ENCODE assay signal across 20 mouse cellular contexts in the genomic region with DNA sequence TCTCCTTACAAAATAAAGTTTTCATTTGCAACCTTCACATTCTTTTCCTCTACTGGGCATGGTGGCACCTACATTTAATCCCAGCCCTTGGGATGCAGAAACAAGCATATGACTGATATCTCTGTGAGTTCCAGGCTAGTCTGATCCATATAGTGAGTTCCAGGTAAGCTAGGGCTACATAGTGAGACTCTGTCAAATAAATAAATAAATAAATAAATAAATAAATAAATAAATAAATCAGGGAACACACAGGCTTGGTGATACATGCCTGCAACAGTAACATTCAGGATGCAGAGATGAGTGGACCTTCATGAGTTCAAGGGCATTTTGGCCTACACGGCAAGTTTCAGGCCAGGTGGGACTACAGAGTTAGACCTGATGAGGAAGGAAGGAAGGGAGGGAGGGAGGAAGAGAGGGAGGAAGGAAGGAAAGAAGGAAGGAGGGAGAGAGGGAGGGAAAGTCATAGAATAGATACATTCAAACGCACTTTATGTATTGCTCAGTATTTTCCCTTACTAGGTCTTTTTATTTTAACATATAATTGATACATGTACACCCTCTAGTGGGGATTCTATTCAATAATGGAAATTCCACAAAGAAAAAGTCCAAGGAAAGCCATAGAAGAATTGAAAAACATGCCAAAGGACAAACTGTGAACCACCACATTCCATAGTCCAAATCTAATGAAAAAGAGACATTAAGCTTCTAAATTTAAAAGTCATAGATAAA. TPM values are rescaled to one million over a fixed set of nuclear protein-coding genes. Genes with fewer than 3 reads are reported as not detected.
DNase-seq lines count a peak whose midpoint lies in the region; ATAC-seq and TF ChIP-seq lines count a peak whose summit lies in the region.
"Had no signal": no experiment of that assay in that cellular context is flagged by ENCODE, and none has a peak within 500 bp of the region (broad histone marks: within the 10 kb centered on the region; RNA-seq: fewer than 3 reads in every experiment).

No protein-coding gene starts in this region.

- H3K27me3 ChIP-seq in heart, adult 2 months (ENCODE audit: control insufficient read depth, insufficient read depth, low read length): no peaks in the 10 kb centered on the region
- H3K27me3 ChIP-seq in lung, embryonic 14.5 days (ENCODE audit: insufficient read depth, low read length): peaks cover 14% of the 10 kb centered on the region
- no peaks in the 10 kb centered on the region for H3K27me3 ChIP-seq in CH12.LX (replicated peaks)

- no peak for TF ChIP-seq POLR2A in heart, adult 2 months (IDR thresholded peaks at IDR 0.05; ENCODE audit: insufficient read depth, low read depth, low read length)
- TF ChIP-seq POLR2A in lung, adult 2 months (IDR thresholded peaks at IDR 0.05; ENCODE audit: borderline replicate concordance, extremely low read depth, low read depth, low read length): no peak
- no peak for TF ChIP-seq POLR2A in CH12.LX (IDR thresholded peaks at IDR 0.05; ENCODE audit: low read depth, low read length)
- TF ChIP-seq POLR2A in brain, embryonic 14.5 days (IDR thresholded peaks at IDR 0.05; ENCODE audit: borderline replicate concordance, extremely low read depth, insufficient read depth, insufficient read length, poor library complexity, severe bottlenecking): no peak

- H3K4me3 ChIP-seq in heart, adult 2 months: no peak overlapping the region
- H3K4me3 ChIP-seq in lung, embryonic 14.5 days (ENCODE audit: low read depth, low read length): no peak overlapping the region
- no peak overlapping the region for H3K4me3 ChIP-seq in lung, adult 2 months (replicated peaks; ENCODE audit: extremely low read depth, low read depth, low read length)
- no peak overlapping the region for H3K4me3 ChIP-seq in CH12.LX (replicated peaks in 1 of 3; ENCODE audit: low read depth in 2 of 3, low read length in 2 of 3, poor library complexity in 1 of 3)
- H3K4me3 ChIP-seq: embryonic facial prominence, embryonic 15.5 days; heart, embryonic 13.5 days; limb, embryonic 12.5 days had no signal

- peak; percentile 48 for TF ChIP-seq CTCF in heart, adult 2 months (IDR thresholded peaks at IDR 0.05)
- TF ChIP-seq CTCF in lung, embryonic 14.5 days (IDR thresholded peaks at IDR 0.05; ENCODE audit: low read depth): no peak
- no peak for TF ChIP-seq CTCF in lung, adult 2 months (IDR thresholded peaks at IDR 0.05; ENCODE audit: insufficient read depth, low read length)
- peak in 1 of 2 experiments; percentile 36; a peak in 2 of 4 replicates for TF ChIP-seq CTCF in CH12.LX (conservative IDR thresholded peaks at IDR 0.05 in 1 of 2, IDR thresholded peaks at IDR 0.05 in 1 of 2; ENCODE audit: low read depth in 2 of 2, low read length in 2 of 2)
- no peak for TF ChIP-seq CTCF in brain, embryonic 14.5 days (IDR thresholded peaks at IDR 0.05; ENCODE audit: borderline replicate concordance, extremely low read depth, insufficient read depth, insufficient read length)

- 69% methylated on average over 2 of the region's 2 CpGs for WGBS in heart, adult 2 months
- 72% methylated on average over 2 of the region's 2 CpGs for WGBS in lung, embryonic 14.5 days
- 73% methylated on average over 2 of the region's 2 CpGs for WGBS in lung, adult 2 months

- no peak overlapping the region for H3K9ac ChIP-seq in heart, adult 2 months (ENCODE audit: low read depth, low read length)
- no peak overlapping the region for H3K9ac ChIP-seq in lung, embryonic 14.5 days
- H3K9ac ChIP-seq in CH12.LX (ENCODE audit: insufficient read depth, low read depth): no peak overlapping the region
- H3K9ac ChIP-seq: embryonic facial prominence, embryonic 15.5 days; heart, embryonic 13.5 days; limb, embryonic 12.5 days had no signal

- dilution Hi-C loops in CH12.LX (cut with MboI; ENCODE audit: extremely low pct_ligation_motif_present, extremely low pct_unique_long_range_greater_than_20kb, low sequenced_read_pairs): no loop called here

- no peaks in the 10 kb centered on the region for H3K79me2 ChIP-seq in heart, adult 2 months (replicated peaks; ENCODE audit: control insufficient read depth, insufficient read depth, low read length)
- no peaks in the 10 kb centered on the region for H3K79me2 ChIP-seq in CH12.LX (replicated peaks; ENCODE audit: control insufficient read depth, extremely low read depth, insufficient read depth, poor library complexity, severe bottlenecking)

- H3K4me2 ChIP-seq in lung, embryonic 14.5 days: no peak overlapping the region
- H3K4me2 ChIP-seq in CH12.LX (ENCODE audit: insufficient read depth, low read depth, poor library complexity, severe bottlenecking): no peak overlapping the region
- H3K4me2 ChIP-seq: embryonic facial prominence, embryonic 15.5 days; heart, embryonic 13.5 days; limb, embryonic 12.5 days had no signal

- TF ChIP-seq RAD21 in CH12.LX (IDR thresholded peaks at IDR 0.05; ENCODE audit: low read depth, low read length): peak; percentile 54

- H3K4me1 ChIP-seq in heart, adult 2 months (ENCODE audit: control insufficient read depth, insufficient read depth, low read length): no peaks in the 10 kb centered on the region
- H3K4me1 ChIP-seq in lung, embryonic 14.5 days (ENCODE audit: insufficient read depth): no peaks in the 10 kb centered on the region
- H3K4me1 ChIP-seq in lung, adult 2 months (ENCODE audit: control insufficient read depth, insufficient read depth, low read length): no peaks in the 10 kb centered on the region
- H3K4me1 ChIP-seq in CH12.LX (ENCODE audit: control insufficient read depth in 1 of 2, insufficient read depth in 2 of 2): no peaks in the 10 kb centered on the region
- H3K4me1 ChIP-seq: embryonic facial prominence, embryonic 15.5 days; heart, embryonic 13.5 days; limb, embryonic 12.5 days had no signal

- DNase-seq in heart, adult 2 months: no peak
- DNase-seq in heart, adult 8-10 months (ENCODE audit: low spot score): no peak
- DNase-seq in lung, embryonic 14.5 days: peak; percentile 40
- no peak for DNase-seq in lung, adult 2 months
- no peak for DNase-seq in CH12.LX (ENCODE audit: extremely low read depth)
- peak; percentile 29 for DNase-seq in brain, embryonic 14.5 days (ENCODE audit: low read depth)
- DNase-seq in embryo, embryonic 11 days: no peak
- no peak for DNase-seq in cerebellum, adult 9-11 months
- DNase-seq: gastrocnemius, postnatal 14 days; heart, postnatal 4 days; kidney, adult 8-10 months; thymus, postnatal 25 days had no signal

- H3K27ac ChIP-seq in heart, adult 2 months: no peak overlapping the region
- H3K27ac ChIP-seq in lung, embryonic 14.5 days (ENCODE audit: low read depth): no peak overlapping the region
- H3K27ac ChIP-seq in CH12.LX (ENCODE audit: insufficient read depth, low read depth): no peak overlapping the region
- H3K27ac ChIP-seq: embryonic facial prominence, embryonic 15.5 days; heart, embryonic 13.5 days; limb, embryonic 12.5 days; macrophage had no signal

- intact Hi-C loops in heart, adult 2 months (cut with DNase I): loop anchor here (5.0 kb wide), 1 partner anchor 936 kb away; no protein-coding TSS in a partner anchor

- no peaks in the 10 kb centered on the region for H3K36me3 ChIP-seq in heart, adult 2 months (ENCODE audit: control insufficient read depth, insufficient read depth, low read length)
- H3K36me3 ChIP-seq in lung, embryonic 14.5 days (ENCODE audit: insufficient read depth): no peaks in the 10 kb centered on the region
- H3K36me3 ChIP-seq in CH12.LX (replicated peaks in 1 of 2; ENCODE audit: control insufficient read depth in 1 of 2, insufficient read depth in 1 of 2, low read length in 1 of 2): no peaks in the 10 kb centered on the region
- H3K36me3 ChIP-seq: embryonic facial prominence, embryonic 15.5 days; heart, embryonic 13.5 days; limb, embryonic 12.5 days had no signal

- TF ChIP-seq EP300 in heart, adult 2 months (IDR thresholded peaks at IDR 0.05; ENCODE audit: insufficient read depth, low read depth, low read length): no peak
- TF ChIP-seq EP300 in CH12.LX (IDR thresholded peaks at IDR 0.05; ENCODE audit: low read length): no peak

- no peaks in the 10 kb centered on the region for H3K9me3 ChIP-seq in lung, embryonic 14.5 days (ENCODE audit: low read depth, low read length)
- peaks cover 4% of the 10 kb centered on the region for H3K9me3 ChIP-seq in CH12.LX (replicated peaks; ENCODE audit: low read length)
- H3K9me3 ChIP-seq: embryonic facial prominence, embryonic 15.5 days; heart, embryonic 13.5 days; limb, embryonic 12.5 days had no signal

- ATAC-seq in lung, embryonic 14.5 days (ENCODE audit: insufficient read depth): no peak
- ATAC-seq: activated CD4-positive, CD25-positive, alpha-beta regulatory T cell, adult 4 months; CD4-positive, CD25-positive, alpha-beta regulatory T cell, adult 4 months had no signal

- in situ Hi-C loops in CH12.LX (cut with MboI; ENCODE audit: low pct_ligation_motif_present, low pct_unique_long_range_greater_than_20kb, low sequenced_read_pairs): no loop called here

RNA-seq across cellular contexts. Expression of gene Htr7, which starts 5.7 kb away (rescaled TPM):
- total RNA-seq in heart, adult 2 months (2021): under 1 TPM; 0.39 to 0.42 TPM
- 0.41 TPM in 2 replicates for polyA plus RNA-seq in heart, adult 2 months (2012; rRNA removed)
- under 1 TPM; 0.37 to 0.47 (median 0.39) TPM for total RNA-seq in heart, adult 8-10 months (2022)
- 0.12 TPM in 1 of 2 replicates, not detected in the other for polyA plus RNA-seq in lung, embryonic 14.5 days (2014; fragmentation: Nextera tagmentation; extraction: Ambion mirVana)
- 0.19 and 0.43 TPM in 2 replicates for polyA plus RNA-seq in lung, adult 2 months (2012; rRNA removed)
- total RNA-seq in CH12.LX (2012; rRNA removed): not detected in 2 replicates
- total RNA-seq in CH12.LX (2014; rRNA removed): not detected in 2 replicates
- not detected in 2 replicates for polyA plus RNA-seq in CH12.LX (2012; ENCODE audit: insufficient read length, low read depth)
- 4.0 and 6.4 TPM in 2 replicates for polyA plus RNA-seq in brain, embryonic 14.5 days (2012; rRNA removed)
- polyA plus RNA-seq: activated CD4-positive, CD25-positive, alpha-beta regulatory T cell, adult 4 months; CD4-positive, CD25-positive, alpha-beta regulatory T cell, adult 4 months; liver, embryonic 16.5 days had no signal

RNA-seq across cellular contexts. Expression of gene Rpp30, which starts 20.6 kb away (rescaled TPM):
- 10 to 100 TPM; 11.9 to 12.7 TPM for total RNA-seq in heart, adult 2 months (2021)
- polyA plus RNA-seq in heart, adult 2 months (2012; rRNA removed): 5.3 and 10.2 TPM in 2 replicates
- 10 to 100 TPM; 12.7 to 16.2 (median 15.0) TPM for total RNA-seq in heart, adult 8-10 months (2022)
- polyA plus RNA-seq in lung, embryonic 14.5 days (2014; fragmentation: Nextera tagmentation; extraction: Ambion mirVana): 87.3 and 88.6 TPM in 2 replicates
- polyA plus RNA-seq in lung, adult 2 months (2012; rRNA removed): 1.9 and 4.4 TPM in 2 replicates
- 32.7 and 42.6 TPM in 2 replicates for total RNA-seq in CH12.LX (2012; rRNA removed)
- total RNA-seq in CH12.LX (2014; rRNA removed): 120 and 127 TPM in 2 replicates
- 96.6 and 102 TPM in 2 replicates for polyA plus RNA-seq in CH12.LX (2012; ENCODE audit: insufficient read length, low read depth)
- polyA plus RNA-seq in brain, embryonic 14.5 days (2012; rRNA removed): 29.1 and 34.6 TPM in 2 replicates

RNA-seq across cellular contexts. Expression of gene Ankrd1, which starts 56.9 kb away (rescaled TPM):
- 100 to 1,000 TPM; 383 to 550 TPM for total RNA-seq in heart, adult 2 months (2021)
- 316 and 466 TPM in 2 replicates for polyA plus RNA-seq in heart, adult 2 months (2012; rRNA removed)
- 1,000 to 10,000 TPM in 2 of 4 experiments, 100 to 1,000 TPM in 2; 472 to 1,222 (median 1,005) TPM for total RNA-seq in heart, adult 8-10 months (2022)
- 0.29 and 2.5 TPM in 2 replicates for polyA plus RNA-seq in lung, embryonic 14.5 days (2014; fragmentation: Nextera tagmentation; extraction: Ambion mirVana)
- 8.3 and 16.0 TPM in 2 replicates for polyA plus RNA-seq in lung, adult 2 months (2012; rRNA removed)
- not detected in 2 replicates for total RNA-seq in CH12.LX (2012; rRNA removed)
- total RNA-seq in CH12.LX (2014; rRNA removed): not detected in 2 replicates
- not detected in 2 replicates for polyA plus RNA-seq in CH12.LX (2012; ENCODE audit: insufficient read length, low read depth)
- polyA plus RNA-seq in brain, embryonic 14.5 days (2012; rRNA removed): 0.06 and 0.18 TPM in 2 replicates
- total RNA-seq: left cerebral cortex, adult 18-20 months had no signal
- polyA plus RNA-seq: activated CD4-positive, CD25-positive, alpha-beta regulatory T cell, adult 4 months; CD4-positive, CD25-positive, alpha-beta regulatory T cell, adult 4 months; macrophage had no signal

Comparison
In these comparisons a context has a peak if more than half of its experiments do, and no peak if none do; other contexts are left out.
1. DNase-seq: peak in lung, embryonic 14.5 days (single experiment) and brain, embryonic 14.5 days (single experiment); none in heart, adult 2 months (0 of 2), heart, adult 8-10 months (single experiment), lung, adult 2 months (single experiment), CH12.LX (single experiment), embryo, embryonic 11 days (single experiment) and cerebellum, adult 9-11 months (single experiment).
2. RNA of gene Ankrd1, which starts 56.9 kb away (polyA plus RNA-seq): 316 to 466 TPM in heart, adult 2 months; 8.3 to 16.0 TPM in lung, adult 2 months, 0.29 to 2.5 TPM in lung, embryonic 14.5 days, 0.06 to 0.18 TPM in brain, embryonic 14.5 days and not detected in CH12.LX; every median in the first group is over 10 times any median in the second.